Mouse (Mus musculus) intestine, embryonic 14.5 days (tissue): Measurements from ENCODE around the gene Ccl27a. TPM values are rescaled to one million over a fixed set of nuclear protein-coding genes. Genes with fewer than 3 reads are reported as not detected.
"Not testable (repeated sequence)": the region's sequence is repeated elsewhere in the genome, so short reads cannot be mapped to it uniquely, and the experiment has no call there.

Experiments
- ATAC-seq: fragments of 200-750 bp; cut with Nextera tagmentation; replicated peaks from 2 replicates; pipeline ENCODE4 v1.8.0; 2017; ENCODE audit warnings: low read depth, moderate number of reproducible peaks, moderate TSS enrichment, moderate library complexity; ENCODE audit not compliant: low FRiP score, low TSS enrichment
- DNase-seq: peaks from one replicate; pipeline ENCODE4 v3.0.0-alpha.2; 2018; ENCODE audit warnings: low spot score
- H3K27ac ChIP-seq: fragments of 300-500 bp; sonication (generic); 2 replicates; pipeline ENCODE4 v1.5.1; 2014; ENCODE audit warnings: low read depth, mild to moderate bottlenecking, control low read depth
- H3K27me3 ChIP-seq: fragments of 300-500 bp; sonication (generic); replicated peaks from 2 replicates; pipeline ENCODE4 v1.6.1; 2014; ENCODE audit warnings: low read length, control low read depth; ENCODE audit not compliant: control insufficient read depth, insufficient read depth
- H3K36me3 ChIP-seq: fragments of 300-500 bp; sonication (generic); 2 replicates; pipeline ENCODE4 v1.6.1; 2014; ENCODE audit warnings: low read length, control low read depth; ENCODE audit not compliant: control insufficient read depth, insufficient read depth
- H3K4me1 ChIP-seq: fragments of 300-500 bp; sonication (generic); replicated peaks from 2 replicates; pipeline ENCODE4 v1.6.1; 2014; ENCODE audit warnings: low read length, control low read depth, mixed read lengths; ENCODE audit not compliant: control insufficient read depth, insufficient read depth
- H3K4me2 ChIP-seq: fragments of 300-500 bp; sonication (generic); 2 replicates; pipeline ENCODE4 v1.6.1; 2014; ENCODE audit warnings: low read length
- H3K4me3 ChIP-seq: fragments of 300-500 bp; sonication (generic); 2 replicates; pipeline ENCODE4 v1.5.1; 2014; ENCODE audit warnings: low read depth, low read length, control low read depth, mixed read lengths
- H3K9ac ChIP-seq: fragments of 300-500 bp; sonication (generic); 2 replicates; pipeline ENCODE4 v1.6.1; 2014; ENCODE audit warnings: mild to moderate bottlenecking, low read length
- H3K9me3 ChIP-seq: fragments of 300-500 bp; sonication (generic); 2 replicates; pipeline ENCODE4 v1.6.1; 2016; ENCODE audit warnings: low read length, control low read depth; ENCODE audit not compliant: control insufficient read depth
- WGBS: fragments of 180-500 bp; shearing (Covaris S2); extraction: QIAGEN DNeasy Blood & Tissue Kit; methylation state at CpG from one replicate; pipeline ENCODE4 v1.1.7; 2014; 5-methylcytosine and 5-hydroxymethylcytosine counted together
- polyA plus RNA-seq: library from polyadenylated mRNA; unstranded; fragments of >200 nt; fragmentation: Nextera tagmentation; extraction: Ambion mirVana; gene quantifications from 2 replicates; pipeline ENCODE4 v1.2.1, GENCODE M21; 2014

The Ccl27a gene
- polyA plus RNA-seq, 1 experiment from 2014 or later: 35.0 TPM

- not testable (repeated sequence) for H3K4me2 ChIP-seq, H3K9ac ChIP-seq, H3K4me3 ChIP-seq, H3K27me3 ChIP-seq, H3K27ac ChIP-seq, ATAC-seq, H3K9me3 ChIP-seq, DNase-seq, H3K36me3 ChIP-seq, H3K4me1 ChIP-seq
- 77% methylated on average over 10 of the region's 10 CpGs for WGBS
Measured at GRCm38 (mm10) chr4:41767301-41767700, 6.7 kb downstream of the Ccl27a start.

GRCm38 (mm10) chr4:41763176-41763575, 10.9 kb downstream of the Ccl27a start:
- not testable (repeated sequence) for H3K27me3 ChIP-seq, H3K9ac ChIP-seq, H3K4me3 ChIP-seq, H3K9me3 ChIP-seq, H3K4me2 ChIP-seq, H3K27ac ChIP-seq, ATAC-seq, DNase-seq
- H3K4me1 ChIP-seq: peaks cover 29% of the 10 kb centered on the region
- H3K36me3 ChIP-seq: peaks cover 15% of the 10 kb centered on the region
- WGBS: 67% methylated on average over 3 of the region's 6 CpGs

GRCm38 (mm10) chr4:41762688-41763114, 11.3 kb downstream of the Ccl27a start:
- DNase-seq, ATAC-seq, H3K27me3 ChIP-seq, H3K9me3 ChIP-seq: not testable (repeated sequence)
- H3K9ac ChIP-seq: peak overlapping the region; percentile 52; the same call in 1 of the 2 replicates
- WGBS: 42% methylated on average over 8 of the region's 8 CpGs
- H3K4me2 ChIP-seq: peak overlapping the region; percentile 73
- peak overlapping the region; percentile 49 for H3K4me3 ChIP-seq
- H3K27ac ChIP-seq: peak overlapping the region; percentile 86
- H3K36me3 ChIP-seq: peaks cover 17% of the 10 kb centered on the region
- H3K4me1 ChIP-seq: peaks cover 29% of the 10 kb centered on the region

GRCm38 (mm10) chr4:41762099-41762687, 11.9 kb downstream of the Ccl27a start:
- 31% methylated on average over 8 of the region's 8 CpGs for WGBS
- peaks cover 29% of the 10 kb centered on the region for H3K4me1 ChIP-seq
- peak overlapping the region; percentile 86 for H3K27ac ChIP-seq
- H3K4me3 ChIP-seq: peak overlapping the region; percentile 49
- peak overlapping the region; percentile 52 for H3K9ac ChIP-seq
- H3K4me2 ChIP-seq: peak overlapping the region; percentile 73
- peaks cover 17% of the 10 kb centered on the region for H3K36me3 ChIP-seq
- ATAC-seq: peak; percentile 57; the same call in 1 of the 2 replicates
- H3K9me3 ChIP-seq: no peaks in the 10 kb centered on the region
- DNase-seq: no peak
- no peaks in the 10 kb centered on the region for H3K27me3 ChIP-seq

GRCm38 (mm10) chr4:41761680-41762079, 12.4 kb downstream of the Ccl27a start:
- peaks cover 12% of the 10 kb centered on the region for H3K36me3 ChIP-seq
- H3K9me3 ChIP-seq: no peaks in the 10 kb centered on the region
- H3K9ac ChIP-seq: peak overlapping the region; percentile 52
- peak overlapping the region; percentile 49 for H3K4me3 ChIP-seq
- peaks cover 29% of the 10 kb centered on the region for H3K4me1 ChIP-seq
- peak overlapping the region; percentile 73 for H3K4me2 ChIP-seq
- DNase-seq (no peak), ATAC-seq (no peak)
- H3K27ac ChIP-seq: peak overlapping the region; percentile 86
- no peaks in the 10 kb centered on the region for H3K27me3 ChIP-seq

GRCm38 (mm10) chr4:41760911-41761310, 13.1 kb downstream of the Ccl27a start:
- 64% methylated on average over 4 of the region's 4 CpGs for WGBS
- ATAC-seq (peak; percentile 16; the same call in 1 of the 2 replicates), DNase-seq (no peak)
- peak overlapping the region; percentile 52 for H3K9ac ChIP-seq
- H3K4me2 ChIP-seq: peak overlapping the region; percentile 73
- H3K27me3 ChIP-seq: no peaks in the 10 kb centered on the region
- peak overlapping the region; percentile 49 for H3K4me3 ChIP-seq
- no peaks in the 10 kb centered on the region for H3K9me3 ChIP-seq
- peaks cover 35% of the 10 kb centered on the region for H3K4me1 ChIP-seq
- H3K36me3 ChIP-seq: peaks cover 10% of the 10 kb centered on the region; the same call in 1 of the 2 replicates
- H3K27ac ChIP-seq: peak overlapping the region; percentile 86

GRCm38 (mm10) chr4:41760288-41760721, 13.7 kb downstream of the Ccl27a start:
- Histone ChIP-seq H3K9ac (peak overlapping the region; percentile 52), H3K36me3 (peaks cover 10% of the 10 kb centered on the region; the same call in 1 of the 2 replicates), H3K4me2 (peak overlapping the region; percentile 73), H3K4me1 (peaks cover 35% of the 10 kb centered on the region), H3K27ac (peak overlapping the region; percentile 86), H3K4me3 (peak overlapping the region; percentile 49), H3K9me3 (no peaks in the 10 kb centered on the region), H3K27me3 (no peaks in the 10 kb centered on the region)
- DNase-seq (peak; percentile 88), ATAC-seq (peak; percentile 90)
- under 1% methylated on average over 15 of the region's 15 CpGs for WGBS

- Histone ChIP-seq H3K36me3 (peaks cover 10% of the 10 kb centered on the region; the same call in 1 of the 2 replicates), H3K27me3 (no peaks in the 10 kb centered on the region), H3K9ac (peak overlapping the region; percentile 52), H3K4me1 (peaks cover 38% of the 10 kb centered on the region), H3K9me3 (no peaks in the 10 kb centered on the region), H3K27ac (peak overlapping the region; percentile 86), H3K4me2 (peak overlapping the region; percentile 73), H3K4me3 (peak overlapping the region; percentile 49)
- no peak for ATAC-seq
- WGBS: 21% methylated on average over 6 of the region's 6 CpGs
- DNase-seq: no peak
Measured at GRCm38 (mm10) chr4:41759656-41760287, 14.3 kb downstream of the Ccl27a start.
